Mouse (Mus musculus) ovary, postnatal 10 days (tissue): ENCODE results near the gene Nol3.
"Not testable (repeated sequence)": the region's sequence is repeated elsewhere in the genome, so short reads cannot be mapped to it uniquely, and the experiment has no call there.

Experiments used
- DNase-seq: peaks from one replicate; pipeline ENCODE4 v3.0.0; 2022; ENCODE audit warnings: low spot score

Gene Nol3

GRCm38 (mm10) chr8:105289805-105290460 lies 14.0 kb downstream of the Nol3 start, which contains the start of gene 4931428F04Rik:
Gene 4931428F04Rik, minus strand, starts transcription at chr8:105289864.
- DNase-seq, result no peak

DNA sequence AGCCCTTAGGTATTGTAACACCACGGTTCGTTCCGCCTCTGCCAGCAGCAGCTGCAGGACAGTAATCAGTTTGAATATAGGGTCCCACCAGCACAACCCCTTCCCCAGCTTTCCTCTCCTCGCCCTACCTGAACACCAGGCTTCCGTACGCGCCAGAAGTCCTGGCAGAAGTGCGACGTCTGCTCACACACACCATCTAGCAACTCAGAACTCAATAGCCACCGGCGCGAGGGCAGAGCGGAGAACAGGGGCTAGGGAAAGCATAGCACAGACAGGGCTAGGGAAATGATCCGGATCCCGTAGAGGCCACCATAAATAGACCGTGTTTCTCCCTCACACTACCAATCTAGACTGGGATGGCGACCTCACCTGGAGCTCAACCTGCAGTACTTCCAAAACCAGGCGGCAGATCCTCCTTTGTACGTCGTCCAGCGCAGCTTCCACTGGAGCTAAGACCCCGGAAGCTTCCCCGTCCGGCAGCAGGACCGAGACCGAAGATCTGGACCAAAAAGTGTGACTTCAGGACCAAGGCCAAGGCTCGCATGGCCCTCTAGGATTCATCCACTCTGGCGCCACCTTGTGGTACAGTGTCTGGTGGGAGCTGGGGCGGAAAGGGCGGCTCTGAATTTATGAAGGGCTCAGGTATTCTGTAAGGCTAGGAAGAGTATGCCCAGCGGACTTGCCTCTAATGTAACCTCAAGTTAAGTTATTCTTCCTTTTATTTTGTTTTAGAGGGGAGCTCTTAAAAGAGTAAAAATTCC lies 14.8 kb downstream of the Nol3 start:
- DNase-seq, result peak; percentile 90

GRCm38 (mm10) chr8:105291364-105291763 lies 15.4 kb downstream of the Nol3 start:
- DNase-seq, result not testable (repeated sequence)

- not testable (repeated sequence) for DNase-seq
Observed at GRCm38 (mm10) chr8:105291802-105292201, 15.9 kb downstream of the Nol3 start.

DNA sequence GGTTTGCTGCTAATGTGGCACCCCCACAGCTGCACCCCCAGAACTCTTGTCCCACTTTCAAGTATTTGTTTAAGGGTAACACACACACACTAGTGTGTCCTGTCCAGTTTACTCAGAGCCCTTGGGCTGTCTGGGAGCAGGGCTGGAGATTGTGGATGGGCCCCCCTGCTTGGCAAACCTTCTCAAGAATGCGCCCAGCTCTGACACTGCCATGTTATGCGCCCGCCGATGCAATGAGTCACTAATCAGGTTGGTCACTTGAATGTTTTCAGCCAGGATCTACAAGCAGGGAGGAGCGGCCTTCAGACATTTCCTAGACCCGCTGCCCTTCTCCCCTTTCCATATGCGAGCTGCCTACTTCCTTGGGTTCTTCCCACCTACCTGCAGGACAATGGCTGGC lies 16.5 kb downstream of the Nol3 start:
- no peak for DNase-seq

GRCm38 (mm10) chr8:105293405-105293804 lies 17.5 kb downstream of the Nol3 start:
- no peak for DNase-seq

GRCm38 (mm10) chr8:105294776-105295175 lies 18.8 kb downstream of the Nol3 start:
- DNase-seq, result no peak

DNA sequence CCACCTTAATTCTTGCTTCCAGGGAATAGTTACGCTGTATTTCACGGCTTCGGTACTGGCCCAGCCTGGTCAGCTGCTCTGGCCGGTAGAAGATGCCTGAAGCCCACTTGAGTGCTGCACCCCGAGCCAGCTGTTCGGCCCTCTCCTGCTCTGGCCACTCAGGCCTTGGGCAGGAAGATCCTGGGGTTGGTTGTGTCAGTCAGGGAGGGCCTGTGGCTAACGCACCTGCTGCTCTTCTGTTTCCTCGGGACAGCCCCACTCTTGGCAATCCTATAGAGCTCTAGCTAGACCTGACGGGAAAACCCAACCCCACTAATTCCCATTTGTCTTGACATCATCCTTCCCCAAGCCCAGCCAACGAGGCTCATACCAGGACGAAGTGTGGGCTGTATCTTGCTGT lies 19.3 kb downstream of the Nol3 start:
- DNase-seq, result no peak

GRCm38 (mm10) chr8:105295895-105296573 lies 20.1 kb downstream of the Nol3 start, which contains the start of gene Exoc3l:
Gene Exoc3l, minus strand, starts transcription at chr8:105296101.
- DNase-seq, result no peak

GRCm38 (mm10) chr8:105297511-105298192 lies 21.7 kb downstream of the Nol3 start, which contains the start of gene E2f4:
Gene E2f4, plus strand, starts transcription at chr8:105297663.
- DNase-seq, result peak; percentile 60

DNA sequence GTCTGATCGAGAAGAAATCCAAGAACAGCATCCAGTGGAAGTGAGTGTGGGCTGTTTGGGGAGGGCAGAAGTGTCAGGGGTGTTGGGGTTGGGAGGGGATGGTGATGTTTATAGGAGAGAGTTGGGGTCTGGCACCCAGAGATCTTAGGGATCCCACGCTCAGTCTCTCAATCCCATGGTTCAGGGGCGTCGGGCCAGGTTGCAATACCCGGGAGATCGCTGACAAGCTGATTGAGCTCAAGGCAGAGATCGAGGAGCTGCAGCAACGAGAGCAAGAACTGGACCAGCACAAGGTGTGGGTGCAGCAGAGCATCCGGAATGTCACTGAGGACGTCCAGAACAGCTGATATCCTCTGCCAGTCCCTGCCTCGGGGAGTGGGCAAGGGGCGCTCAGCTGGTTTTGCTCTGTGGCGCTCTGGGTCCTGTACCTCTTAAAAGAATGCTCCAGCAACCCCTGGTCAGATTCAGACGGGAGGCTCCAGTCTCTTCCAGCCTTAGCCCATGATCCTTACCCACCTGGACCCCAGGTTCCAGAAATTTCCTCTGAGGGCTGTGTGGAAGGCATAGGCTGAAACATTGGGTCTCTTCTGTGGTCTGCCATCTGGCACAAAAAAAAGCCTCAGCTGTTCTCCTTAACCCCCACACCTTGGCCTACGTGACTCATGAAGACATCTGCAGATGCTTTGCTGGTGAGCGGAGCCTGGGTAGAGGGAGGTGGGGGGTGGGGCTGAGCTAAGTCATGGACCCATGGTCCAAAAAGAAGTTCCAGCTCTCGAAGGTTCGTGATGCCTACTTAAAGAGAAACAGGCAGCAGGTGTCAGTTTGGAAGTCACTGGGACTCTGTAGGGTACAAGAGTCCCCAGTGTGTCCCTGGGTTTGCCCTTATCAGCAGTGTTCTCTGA lies 22.7 kb downstream of the Nol3 start:
- DNase-seq, result no peak

GRCm38 (mm10) chr8:105299962-105300361 lies 24.0 kb downstream of the Nol3 start:
- DNase-seq, result no peak

DNA sequence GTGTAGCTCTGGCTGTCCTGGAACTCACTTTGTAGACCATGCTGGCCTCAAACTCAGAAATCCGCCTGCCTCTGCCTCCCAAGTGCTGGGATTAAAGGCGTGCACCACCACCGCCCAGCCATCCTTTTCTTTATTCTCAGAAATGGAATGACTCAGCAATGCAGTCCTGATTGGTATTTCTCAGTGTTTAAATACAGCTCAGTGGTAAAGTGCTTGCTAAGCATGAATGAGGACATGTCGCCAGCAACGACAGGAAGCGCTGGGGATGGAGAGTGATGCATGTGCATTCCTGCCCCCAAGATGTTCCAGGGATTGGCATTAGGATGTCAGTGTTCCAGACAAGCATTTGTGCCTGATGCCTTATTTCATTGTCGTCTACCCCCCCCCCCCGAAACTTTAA lies 27.5 kb downstream of the Nol3 start:
- no peak for DNase-seq

GRCm38 (mm10) chr8:105303874-105304273 lies 27.9 kb downstream of the Nol3 start:
- no peak for DNase-seq

DNA sequence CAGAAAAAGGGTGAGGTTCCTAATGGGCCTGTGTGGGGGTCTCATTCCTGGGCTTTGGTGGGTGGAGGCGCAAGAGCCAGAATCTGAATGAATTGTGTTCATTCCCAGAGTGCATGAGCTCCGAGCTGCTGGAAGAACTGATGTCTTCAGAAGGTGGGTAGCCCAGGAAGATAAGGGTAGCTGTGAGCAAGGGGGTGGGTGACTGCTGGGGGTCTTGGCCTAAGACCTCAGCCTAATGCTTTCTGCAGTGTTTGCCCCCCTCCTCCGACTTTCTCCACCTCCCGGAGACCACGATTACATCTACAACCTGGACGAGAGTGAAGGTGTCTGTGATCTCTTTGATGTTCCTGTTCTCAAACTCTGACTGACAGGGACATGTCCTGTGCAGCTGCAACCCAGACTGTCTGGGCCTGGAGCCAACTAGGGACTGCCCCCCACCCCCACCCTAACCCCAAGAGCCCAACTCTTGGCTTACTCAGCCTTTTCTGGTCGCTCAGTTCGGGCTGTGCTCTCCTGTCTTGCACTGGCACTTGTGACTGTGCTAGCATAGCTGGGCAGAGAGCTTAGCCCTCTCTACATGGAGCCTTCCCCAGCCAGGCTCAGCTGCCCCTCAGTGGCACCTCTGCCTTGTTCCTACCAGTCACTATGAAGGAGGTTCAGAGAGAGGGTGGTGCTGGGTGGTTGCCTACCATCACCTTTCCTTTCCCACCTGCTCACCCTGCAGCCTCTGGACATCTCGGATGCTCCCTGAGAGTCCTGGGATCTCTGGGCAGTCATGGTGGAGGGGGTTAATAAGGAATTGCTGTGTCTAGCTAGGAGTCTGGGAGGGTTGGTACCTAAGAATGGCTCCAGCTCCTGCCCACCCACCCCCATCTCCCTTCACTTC lies 28.6 kb downstream of the Nol3 start:
- DNase-seq, result no peak

DNA sequence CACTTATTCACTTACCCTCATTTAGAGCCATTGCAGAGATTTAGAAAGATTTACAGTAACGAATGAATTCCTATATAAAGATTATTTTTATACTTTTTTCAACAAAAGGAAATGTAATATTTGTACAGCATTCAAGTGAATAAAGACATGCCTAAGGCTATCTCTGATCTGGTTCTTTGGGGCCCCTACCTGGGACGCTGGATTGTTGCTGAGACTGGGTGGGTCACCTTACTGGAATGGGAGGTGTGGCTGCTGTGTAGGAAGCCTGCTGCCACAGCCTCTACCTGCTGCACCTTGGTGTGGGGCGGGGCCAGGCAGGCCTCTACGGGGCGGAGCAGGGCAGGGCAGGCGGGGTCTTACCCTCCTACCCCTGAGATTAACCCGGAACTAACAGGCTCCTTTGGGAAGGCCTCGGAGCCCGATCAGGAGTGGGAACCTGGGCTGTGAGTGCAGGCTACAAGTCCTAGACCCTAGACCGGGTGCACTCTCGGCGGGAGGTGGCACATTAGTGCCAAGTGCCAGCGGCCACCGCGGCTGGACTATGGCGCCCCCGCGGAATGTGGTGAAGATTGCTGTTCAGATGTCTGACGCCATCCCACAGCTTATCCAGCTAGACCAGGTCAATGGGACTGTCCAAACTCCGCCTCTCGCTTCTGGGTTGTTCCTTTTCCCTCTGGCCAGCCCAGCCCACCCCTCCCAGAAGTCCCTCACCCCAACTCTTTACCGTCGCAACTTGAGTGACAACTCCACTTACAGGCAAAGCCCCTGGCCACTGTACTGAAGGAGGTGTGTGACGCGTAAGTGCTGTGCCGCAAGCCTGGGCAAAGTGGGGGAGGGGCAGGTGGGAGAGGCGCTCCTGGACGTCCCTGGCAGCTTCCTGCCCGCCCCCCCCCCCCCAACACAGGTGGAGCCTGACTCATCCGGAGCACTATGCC lies 29.5 kb downstream of the Nol3 start, which contains the start of gene Elmo3:
Elmo3 (plus strand) TSS at position 391 of the 935 bp plus-strand sequence.
- peak; percentile 42 for DNase-seq

DNA sequence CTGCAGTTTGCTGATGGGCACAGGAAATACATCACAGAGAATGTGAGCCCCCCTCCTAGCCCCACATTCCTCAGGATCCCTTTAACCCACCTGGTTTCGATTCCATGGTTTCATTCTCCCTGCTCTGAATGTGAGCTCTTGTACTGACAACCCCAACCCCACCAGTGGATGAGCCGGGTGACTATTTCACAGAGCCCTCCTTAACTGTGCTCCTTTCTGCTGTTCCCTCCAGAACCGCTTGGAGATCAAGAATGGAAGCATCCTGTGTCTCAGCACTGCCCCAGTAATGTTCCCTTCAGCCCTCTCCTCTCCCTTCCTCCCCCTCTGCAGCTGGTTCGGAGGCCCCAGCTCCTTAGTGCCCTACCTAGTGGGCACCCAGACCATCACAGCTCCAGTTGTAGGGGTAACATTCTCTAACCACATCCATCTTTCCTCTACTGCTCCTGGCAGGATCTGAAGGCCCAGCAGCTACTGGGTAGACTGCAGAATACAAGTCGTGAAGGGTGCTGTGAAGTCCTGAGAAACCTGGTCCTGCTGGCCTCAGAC lies 30.3 kb downstream of the Nol3 start:
- no peak for DNase-seq

DNA sequence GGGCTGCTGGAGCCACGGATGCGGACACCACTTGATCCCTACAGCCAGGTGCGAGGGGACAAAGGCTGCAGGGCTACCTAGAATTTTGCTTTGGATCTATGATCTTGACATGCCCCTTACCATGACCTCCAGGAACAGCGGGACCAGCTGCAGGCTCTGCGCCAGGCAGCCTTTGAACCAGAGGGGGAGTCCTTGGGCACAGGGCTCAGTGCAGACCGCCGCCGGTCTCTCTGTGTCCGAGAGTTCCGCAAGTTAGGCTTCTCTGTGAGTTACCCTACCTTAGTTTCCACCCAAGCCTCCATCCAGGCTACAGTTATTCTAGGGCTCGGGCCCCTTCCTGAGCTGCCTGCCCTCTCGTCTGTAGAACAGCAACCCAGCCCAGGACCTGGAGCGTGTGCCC lies 31.7 kb downstream of the Nol3 start:
- DNase-seq, result no peak

DNA sequence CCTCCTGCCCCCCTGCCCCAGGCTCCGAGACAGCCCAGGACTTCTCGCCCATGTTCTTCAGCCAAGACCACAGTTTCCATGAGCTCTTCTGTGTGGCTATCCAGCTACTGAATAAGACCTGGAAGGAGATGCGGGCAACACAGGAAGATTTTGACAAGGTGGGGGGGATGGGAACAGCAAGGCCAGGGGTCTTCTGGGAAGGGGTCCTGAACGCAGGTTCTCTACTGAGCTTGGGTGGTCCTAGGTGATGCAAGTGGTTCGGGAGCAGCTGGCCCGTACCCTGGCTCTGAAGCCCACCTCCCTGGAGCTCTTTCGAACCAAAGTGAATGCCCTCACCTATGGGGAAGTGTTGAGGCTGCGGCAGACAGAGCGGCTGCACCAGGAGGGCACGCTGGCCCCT lies 32.5 kb downstream of the Nol3 start:
- DNase-seq, result no peak
